Mouse (Mus musculus) heart, postnatal 10 days (tissue): ENCODE results near the gene Nek6. TPM values are rescaled to one million over a fixed set of nuclear protein-coding genes. Genes with fewer than 3 reads are reported as not detected.

Experiments
- DNase-seq, 2 experiments: peaks; one replicate each; pipeline ENCODE4 v3.0.0; 2021
- intact Hi-C: fragments of 180-260 bp; cut with DNase I; formaldehyde crosslinking; loops from one replicate; pipeline ENCODE4 v1.15.1; 2025
- total RNA-seq, 2 experiments: library from RNA; stranded (reverse); gene quantifications; 2 replicates each; pipeline ENCODE4 v1.2.3; 2021

The Nek6 gene
- total RNA-seq, 2 experiments from 2014 or later = 10.6 to 15.2 TPM

DNA sequence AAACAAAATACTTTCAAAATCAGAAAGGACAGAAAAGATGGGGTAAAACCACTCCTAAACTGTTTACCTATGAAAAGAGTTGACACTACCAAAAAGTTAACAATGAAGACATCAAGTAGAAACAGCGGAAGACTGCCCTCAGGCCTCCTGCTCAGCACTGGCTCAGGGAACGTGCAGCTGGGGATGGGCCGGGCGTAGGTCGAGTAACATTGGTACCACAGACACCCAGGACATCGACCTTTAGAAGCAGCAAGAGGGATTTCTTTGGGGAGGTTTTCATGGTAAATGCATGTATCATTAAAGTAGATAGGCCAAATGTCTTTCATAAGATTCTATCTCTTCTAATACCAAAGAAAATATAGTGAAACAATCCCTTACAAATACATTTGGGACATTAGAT is 101.2 kb downstream of the Nek6 start:
- DNase-seq = no peak
- intact Hi-C loops = no loop called here

- intact Hi-C loops = no loop called here
- DNase-seq = no peak
These were observed 102.1 kb downstream of the Nek6 start for GRCm38 (mm10) chr2:38613576-38613975.

DNA sequence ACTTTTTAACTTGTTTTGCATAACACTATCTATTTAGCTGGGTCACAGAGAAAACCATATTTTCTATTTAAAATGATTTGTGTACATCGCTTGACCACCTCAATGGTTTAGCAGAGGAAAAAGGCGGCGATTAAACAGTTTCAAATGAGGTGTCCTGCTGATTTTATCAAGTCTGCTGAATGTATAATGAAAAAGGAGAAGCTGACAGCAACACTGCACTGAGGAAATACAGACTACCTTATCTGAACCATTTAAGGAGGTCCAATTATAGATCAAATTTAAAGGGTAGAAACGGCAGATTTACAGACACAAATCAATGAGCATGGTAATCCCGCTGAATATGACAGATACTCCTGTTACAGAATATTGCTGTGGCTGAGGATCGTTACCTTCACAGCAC is 103.0 kb downstream of the Nek6 start:
- intact Hi-C loops = no loop called here
- no peak for DNase-seq

- DNase-seq = peak; percentile 43 to 47
- intact Hi-C loops = no loop called here
These were observed 104.6 kb downstream of the Nek6 start for GRCm38 (mm10) chr2:38616072-38616471.

DNA sequence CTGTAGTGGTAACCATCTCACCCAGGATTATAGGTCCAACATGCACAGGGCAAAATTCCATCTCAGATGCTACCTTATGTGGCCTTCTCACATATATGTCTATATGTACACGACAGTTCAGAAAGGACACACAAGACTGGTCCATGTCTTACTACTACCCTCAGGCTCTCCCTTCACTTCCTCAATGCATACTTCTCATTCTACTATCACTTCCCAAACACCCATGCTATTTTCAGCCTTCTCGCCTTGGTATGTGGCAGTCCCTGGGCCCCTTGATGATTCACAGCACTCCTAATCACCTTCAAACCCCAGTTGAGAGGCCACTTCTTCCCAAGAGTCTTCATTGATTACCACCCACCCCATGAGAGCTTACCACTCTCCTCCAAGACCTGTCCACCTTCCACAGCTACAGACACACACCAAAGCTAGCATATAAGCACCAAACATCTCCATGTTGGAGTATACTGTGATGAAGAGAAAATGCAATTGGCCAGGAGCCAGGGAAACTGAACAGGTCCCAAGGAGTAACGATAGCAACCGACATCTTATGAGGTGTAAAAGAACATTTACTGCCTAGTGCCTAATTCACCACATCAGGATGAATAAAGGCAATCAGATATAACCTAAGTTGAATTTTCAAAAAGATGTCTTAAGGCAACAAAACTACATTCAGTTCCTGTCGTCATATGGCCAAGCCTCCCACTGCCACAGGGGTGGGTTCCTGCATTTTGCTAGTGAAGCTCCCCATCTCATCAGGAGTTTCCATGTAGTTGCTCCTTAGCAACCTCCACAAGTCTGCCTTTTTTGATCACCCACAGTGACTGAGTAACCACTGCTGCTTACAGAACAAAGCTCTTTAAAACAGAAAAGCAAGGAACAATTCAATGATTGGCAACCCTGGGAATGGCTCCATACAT is 105.8 kb downstream of the Nek6 start:
- DNase-seq = no peak
- intact Hi-C loops = no loop called here

DNA sequence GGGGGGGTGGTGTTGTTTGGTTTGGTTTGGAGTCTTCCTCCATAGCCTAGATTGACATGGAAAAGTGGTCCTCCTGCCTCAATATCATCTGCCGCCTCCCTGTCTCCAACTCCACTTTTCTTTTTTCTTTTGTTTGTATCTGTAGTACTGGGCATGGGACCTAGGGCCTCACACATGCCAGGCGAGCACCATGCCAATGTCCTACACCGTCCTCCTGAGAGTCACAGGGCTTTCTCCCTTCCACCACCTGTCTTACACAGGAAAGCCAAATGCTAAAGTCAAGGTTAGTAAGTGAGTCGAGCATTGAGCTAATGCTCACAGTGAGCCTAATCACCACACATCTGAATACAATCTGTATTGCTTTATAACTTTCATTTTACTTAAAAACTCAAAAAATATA is 108.3 kb downstream of the Nek6 start:
- intact Hi-C loops = no loop called here
- no peak for DNase-seq

GRCm38 (mm10) chr2:38621076-38621475 is 109.6 kb downstream of the Nek6 start:
- DNase-seq = no peak
- intact Hi-C loops = no loop called here

- intact Hi-C loops = no loop called here
- no peak for DNase-seq
These were observed 110.2 kb downstream of the Nek6 start for GRCm38 (mm10) chr2:38621610-38622021.

- no peak for DNase-seq
- intact Hi-C loops = no loop called here
These were observed 112.0 kb downstream of the Nek6 start for GRCm38 (mm10) chr2:38623411-38623810.

DNA sequence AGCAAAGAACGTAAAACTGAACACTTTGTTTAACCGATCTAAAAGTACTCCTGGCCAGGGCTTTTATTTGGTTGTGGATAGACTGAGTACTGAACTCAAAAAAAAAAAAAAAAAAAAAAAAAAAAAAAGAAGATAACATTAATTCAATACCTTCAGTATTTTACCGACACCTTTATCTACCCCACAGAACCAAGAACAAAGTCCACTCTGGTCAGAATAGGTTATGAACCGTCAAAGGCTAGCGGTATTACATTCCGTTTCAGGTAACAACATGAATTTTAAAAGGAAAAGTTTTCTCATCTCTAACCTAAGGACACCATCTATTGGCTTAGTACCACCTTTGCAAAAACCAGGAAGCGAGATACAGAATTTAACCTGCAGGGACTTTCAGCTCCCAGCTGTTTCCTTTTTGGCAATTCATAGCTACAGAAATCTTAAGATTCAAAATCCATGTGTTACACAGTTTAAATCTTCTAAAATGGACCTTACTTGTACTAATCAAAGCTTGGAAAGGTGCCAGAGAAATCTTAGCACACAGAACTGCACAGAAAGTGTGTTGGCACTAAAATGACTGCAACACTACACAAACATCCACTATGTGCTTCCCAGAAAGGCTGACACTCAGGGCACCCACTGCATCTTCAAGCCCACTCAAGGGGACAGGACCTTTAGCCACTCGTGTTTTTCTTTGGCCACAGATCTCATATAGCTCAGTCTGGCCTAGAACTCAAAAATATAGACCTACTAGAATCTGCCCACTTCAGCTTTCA is 112.6 kb downstream of the Nek6 start:
- no peak for DNase-seq
- intact Hi-C loops = no loop called here

DNA sequence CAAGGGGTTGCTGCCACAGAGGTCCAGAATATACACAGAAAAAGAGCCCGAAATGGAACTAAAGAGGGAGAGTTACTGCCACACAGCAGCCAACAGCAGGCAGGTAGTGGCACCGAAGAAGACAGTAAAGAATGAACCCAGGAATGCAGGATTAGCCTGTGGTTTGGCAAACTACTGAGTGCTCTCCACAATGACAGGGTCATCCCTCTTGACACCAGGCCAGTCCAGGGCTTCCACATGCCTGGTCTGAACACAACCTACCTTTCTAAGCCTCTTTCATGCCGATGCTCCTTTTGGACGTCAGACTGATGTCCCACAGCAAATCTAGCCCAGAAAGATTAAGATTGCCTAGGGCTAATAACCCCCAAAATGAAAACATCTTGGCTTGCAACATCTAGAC is 117.4 kb downstream of the Nek6 start:
- intact Hi-C loops = no loop called here

GRCm38 (mm10) chr2:38629451-38629850 is 118.0 kb downstream of the Nek6 start:
- intact Hi-C loops = no loop called here

More for the DNA sequence above, 117.4 kb downstream of the Nek6 start:
- DNase-seq = no peak

GRCm38 (mm10) chr2:38630574-38630973 is 119.1 kb downstream of the Nek6 start:
- intact Hi-C loops = no loop called here
- DNase-seq = no peak

More at GRCm38 (mm10) chr2:38629451-38629850, 118.0 kb downstream of the Nek6 start:
- no peak for DNase-seq

GRCm38 (mm10) chr2:38637716-38638267 is 126.3 kb downstream of the Nek6 start:
- intact Hi-C loops = no loop called here
- DNase-seq = no peak

DNA sequence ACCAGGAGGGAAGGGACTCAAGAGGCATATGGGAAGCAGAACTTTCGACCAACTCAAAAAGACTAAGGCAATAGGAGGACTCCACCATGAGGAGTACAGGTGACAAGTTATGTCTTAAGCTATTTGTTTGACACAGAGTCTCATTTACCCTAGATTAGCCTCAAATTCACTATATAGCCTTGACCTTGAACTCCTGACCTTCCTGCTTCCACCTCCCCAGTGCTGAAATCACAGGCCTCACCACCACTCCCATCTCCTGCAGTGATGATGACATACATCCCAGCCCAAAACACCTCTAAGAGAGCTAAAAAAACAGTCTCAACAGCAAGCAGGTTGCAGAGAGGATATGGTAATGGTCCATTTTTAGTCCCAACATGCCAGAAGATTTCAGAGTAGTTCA is 130.3 kb downstream of the Nek6 start:
- no peak for DNase-seq
- intact Hi-C loops = no loop called here

GRCm38 (mm10) chr2:38643625-38644427 is 132.4 kb downstream of the Nek6 start, which contains the start of gene Psmb7:
Gene Psmb7 (minus strand): TSS chr2:38644087.
- DNase-seq = peak; percentile 91 to 93
- intact Hi-C loops = loop anchor here (2.0 kb wide), 1 partner anchor 15 kb away; no protein-coding TSS in a partner anchor
